Mouse (Mus musculus) urinary bladder, postnatal 4 days (tissue): ENCODE data around the gene E130114P18Rik.

Source experiments
- DNase-seq, 2 experiments: peaks; one replicate each; pipeline ENCODE4 v3.0.0; 2021 to 2022; ENCODE audit warnings: low spot score in 2 of 2

Gene E130114P18Rik

GRCm38 (mm10) chr4:97777706-97778176 lies at the start of gene E130114P18Rik:
Gene E130114P18Rik, minus strand, starts transcription at chr4:97778078.
- peak; percentile 49 to 65 for DNase-seq

GRCm38 (mm10) chr4:97827115-97827514 lies 49.2 kb upstream of the E130114P18Rik start:
- no peak for DNase-seq

- no peak for DNase-seq
These were observed 48.0 kb upstream of the E130114P18Rik start for GRCm38 (mm10) chr4:97825841-97826240.

GRCm38 (mm10) chr4:97825432-97825831 lies 47.6 kb upstream of the E130114P18Rik start:
- no peak for DNase-seq

- DNase-seq = no peak
These were observed 46.6 kb upstream of the E130114P18Rik start for GRCm38 (mm10) chr4:97824451-97824850.

GRCm38 (mm10) chr4:97823512-97823911 lies 45.6 kb upstream of the E130114P18Rik start:
- DNase-seq = no peak

- no peak for DNase-seq
These were observed 43.8 kb upstream of the E130114P18Rik start for GRCm38 (mm10) chr4:97821556-97822251.

GRCm38 (mm10) chr4:97820474-97821259 lies 42.8 kb upstream of the E130114P18Rik start:
- no peak for DNase-seq

- DNase-seq = no peak
These were observed 41.2 kb upstream of the E130114P18Rik start for GRCm38 (mm10) chr4:97819101-97819500.

GRCm38 (mm10) chr4:97818498-97818897 lies 40.6 kb upstream of the E130114P18Rik start:
- DNase-seq = no peak

- DNase-seq = no peak
These were observed 39.9 kb upstream of the E130114P18Rik start for GRCm38 (mm10) chr4:97817741-97818140.

GRCm38 (mm10) chr4:97816753-97817152 lies 38.9 kb upstream of the E130114P18Rik start:
- no peak for DNase-seq

GRCm38 (mm10) chr4:97816001-97816400 lies 38.1 kb upstream of the E130114P18Rik start:
- DNase-seq = no peak

GRCm38 (mm10) chr4:97814515-97814914 lies 36.6 kb upstream of the E130114P18Rik start:
- DNase-seq = no peak

GRCm38 (mm10) chr4:97813996-97814395 lies 36.1 kb upstream of the E130114P18Rik start:
- DNase-seq = no peak

GRCm38 (mm10) chr4:97813035-97813434 lies 35.2 kb upstream of the E130114P18Rik start:
- no peak for DNase-seq

- DNase-seq = no peak
These were observed 32.6 kb upstream of the E130114P18Rik start for GRCm38 (mm10) chr4:97810348-97810939.

- DNase-seq = no peak
These were observed 31.9 kb upstream of the E130114P18Rik start for GRCm38 (mm10) chr4:97809582-97810295.

- DNase-seq = no peak
These were observed 31.0 kb upstream of the E130114P18Rik start for GRCm38 (mm10) chr4:97808885-97809284.

- no peak for DNase-seq
These were observed 29.0 kb upstream of the E130114P18Rik start for GRCm38 (mm10) chr4:97806924-97807323.

GRCm38 (mm10) chr4:97805896-97806808 lies 28.3 kb upstream of the E130114P18Rik start:
- no peak for DNase-seq
